Mouse (Mus musculus): Measurements from ENCODE around the gene Zscan29. TPM values are rescaled to one million over a fixed set of nuclear protein-coding genes. Genes with fewer than 3 reads are reported as not detected.
"Not testable (repeated sequence)": the region's sequence is repeated elsewhere in the genome, so short reads cannot be mapped to it uniquely, and the experiment has no call there.

Zscan29 gene
- polyA plus RNA-seq, 1 experiment from 2014 or later = 13.2 TPM

DNA sequence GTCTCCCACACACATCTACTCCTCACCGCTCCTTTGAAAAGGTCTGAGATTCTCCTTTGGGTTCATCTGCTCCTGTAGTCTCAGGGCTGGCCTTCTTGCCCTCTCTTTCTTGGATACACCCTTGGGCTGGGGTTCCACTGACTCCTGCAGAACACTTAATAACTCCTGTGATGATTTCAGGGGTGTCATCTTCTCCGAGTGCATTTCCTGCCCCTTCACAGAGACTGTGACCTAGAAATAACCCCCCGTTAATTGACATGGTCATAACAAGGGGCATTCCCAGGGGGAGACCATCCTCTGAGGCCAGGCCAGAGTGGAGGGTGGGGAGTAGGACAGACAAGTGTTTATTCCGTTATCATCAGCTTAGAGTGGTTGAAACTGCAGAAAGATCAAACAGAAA lies 1.8 kb downstream of the Zscan29 start:
- H3K4me3 ChIP-seq = peak overlapping the region; percentile 93
- peaks cover 48% of the 10 kb centered on the region for H3K36me3 ChIP-seq
- DNase-seq (ENCODE audit: low spot score) = no peak
- H3K27ac ChIP-seq (replicated peaks) = no peak overlapping the region; the same call in 1 of the 2 replicates
- H3K27me3 ChIP-seq (ENCODE audit: low read depth, poor library complexity, severe bottlenecking) = no peaks in the 10 kb centered on the region
- H3K4me1 ChIP-seq = peaks cover 32% of the 10 kb centered on the region
- no peaks in the 10 kb centered on the region for H3K9me3 ChIP-seq (replicated peaks)
- WGBS = 76% methylated on average over 4 of the region's 4 CpGs

DNA sequence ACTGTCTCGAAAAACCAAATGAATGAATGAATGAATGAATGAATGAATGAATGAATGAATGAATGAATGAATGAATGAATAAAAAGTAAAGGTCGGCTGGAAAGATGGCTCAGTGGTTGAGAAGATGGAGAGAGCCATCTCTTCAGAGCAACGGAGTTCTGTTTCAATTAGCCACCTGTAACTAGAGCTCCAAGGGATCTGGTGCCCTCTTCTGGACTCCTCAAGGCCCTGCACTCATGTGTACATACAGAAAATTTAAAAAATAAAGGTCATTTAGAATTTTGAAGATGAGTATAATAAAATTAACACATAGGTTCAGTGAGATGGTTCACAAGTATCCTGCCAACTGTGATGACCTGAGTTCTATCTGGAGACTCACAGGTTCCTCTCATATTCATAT lies 17.8 kb downstream of the Zscan29 start:
- Histone ChIP-seq H3K4me1 (no peaks in the 10 kb centered on the region), H3K27me3 (ENCODE audit: low read depth, poor library complexity, severe bottlenecking) (no peaks in the 10 kb centered on the region), H3K4me3 (no peak overlapping the region), H3K36me3 (peaks cover 68% of the 10 kb centered on the region), H3K9me3 (replicated peaks) (no peaks in the 10 kb centered on the region), H3K27ac (replicated peaks) (no peak overlapping the region)
- WGBS = 91% methylated on average over 3 of the region's 3 CpGs
- DNase-seq (ENCODE audit: low spot score) = no peak

DNA sequence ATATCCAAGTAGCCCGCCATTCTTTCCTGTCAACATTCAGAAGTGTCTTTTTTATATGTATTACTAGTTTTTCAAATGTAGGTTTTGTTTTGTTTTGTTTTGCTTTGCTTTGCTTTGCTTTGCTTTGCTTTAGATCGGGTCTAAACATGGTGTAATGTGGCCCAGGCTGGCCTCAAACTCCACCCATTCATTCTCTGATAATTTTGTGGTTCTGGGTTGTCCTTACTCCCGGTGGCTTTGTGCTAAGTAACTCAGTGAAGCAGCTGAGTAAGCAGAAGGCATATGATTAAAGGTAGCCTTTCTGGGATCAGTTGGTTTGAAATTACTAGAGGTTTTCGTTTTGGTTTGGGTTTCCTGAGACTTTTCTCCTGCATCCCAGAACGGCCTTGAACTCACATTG lies 21.2 kb downstream of the Zscan29 start:
- DNase-seq (ENCODE audit: low spot score) = no peak
- WGBS = 86% methylated on average over 5 of the region's 5 CpGs
- no peaks in the 10 kb centered on the region for H3K9me3 ChIP-seq (replicated peaks)
- H3K36me3 ChIP-seq = peaks cover 64% of the 10 kb centered on the region
- H3K27me3 ChIP-seq (ENCODE audit: low read depth, poor library complexity, severe bottlenecking) = no peaks in the 10 kb centered on the region
- H3K4me1 ChIP-seq = no peaks in the 10 kb centered on the region
- no peak overlapping the region for H3K4me3 ChIP-seq
- H3K27ac ChIP-seq (replicated peaks) = no peak overlapping the region

DNA sequence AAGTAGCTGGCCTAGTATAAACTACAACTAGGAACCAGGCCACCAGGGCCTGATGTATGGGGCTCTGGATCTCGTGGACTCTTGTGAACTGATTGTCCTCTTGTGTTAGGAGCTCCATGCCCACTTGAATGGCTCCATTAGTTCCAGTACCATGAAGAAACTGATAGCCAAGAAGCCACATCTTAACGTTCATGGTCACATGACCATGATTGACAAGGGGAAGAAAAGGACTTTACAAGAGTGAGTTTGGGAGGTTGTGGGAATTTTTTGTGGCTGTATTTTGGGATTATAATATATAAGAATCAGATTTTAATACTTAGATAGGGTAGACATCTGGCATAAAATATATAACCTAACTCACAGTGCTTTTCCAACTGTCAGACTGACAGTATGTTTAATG lies 28.5 kb downstream of the Zscan29 start:
- DNase-seq (ENCODE audit: low spot score) = no peak
- Histone ChIP-seq H3K27me3 (ENCODE audit: low read depth, poor library complexity, severe bottlenecking) (no peaks in the 10 kb centered on the region), H3K27ac (replicated peaks) (no peak overlapping the region), H3K4me1 (peaks cover 33% of the 10 kb centered on the region), H3K9me3 (replicated peaks) (peaks cover 15% of the 10 kb centered on the region), H3K36me3 (peaks cover 56% of the 10 kb centered on the region), H3K4me3 (no peak overlapping the region)
- WGBS = 68% methylated on average over 2 of the region's 2 CpGs

DNA sequence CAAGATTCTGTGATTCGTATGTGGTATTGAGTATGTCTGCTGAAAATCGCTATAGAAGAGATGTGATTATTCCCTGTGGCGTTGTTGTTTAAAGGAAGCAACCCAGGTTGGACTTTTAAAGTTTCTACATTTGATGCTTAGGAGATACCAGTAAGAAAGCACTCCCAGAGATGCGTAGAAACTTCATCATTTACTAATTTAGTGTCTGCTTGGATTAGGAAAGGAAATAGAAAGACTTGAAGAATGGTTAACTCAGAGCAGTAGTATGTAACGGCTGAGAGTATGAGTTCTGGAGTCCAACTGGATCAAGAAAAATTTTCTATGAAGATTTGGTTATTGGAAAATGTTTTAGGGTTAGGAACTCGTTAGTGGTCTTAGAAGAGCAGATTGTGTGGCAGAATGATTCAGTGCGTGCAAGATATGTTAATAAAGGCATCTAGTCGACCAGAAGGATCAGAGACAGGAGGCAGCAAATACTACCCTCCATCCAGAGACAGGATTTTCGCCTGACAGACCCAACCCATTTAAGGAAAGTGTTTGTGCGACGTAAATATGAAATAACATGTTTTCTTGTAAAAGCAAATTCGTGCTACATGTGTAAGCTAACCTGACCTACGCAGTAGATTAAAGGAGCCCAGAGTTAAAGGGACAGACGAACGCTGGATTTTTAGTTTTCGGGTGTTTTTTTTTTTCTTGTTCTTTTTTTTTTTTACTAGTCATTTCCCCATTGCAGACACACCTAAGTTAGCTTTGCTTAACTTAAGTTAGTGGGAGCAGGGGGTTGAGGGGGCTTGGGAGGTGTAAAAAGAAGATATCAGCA lies 29.5 kb downstream of the Zscan29 start:
- no peak for DNase-seq (ENCODE audit: low spot score)
- Histone ChIP-seq H3K27ac (replicated peaks) (peak overlapping the region; percentile 96), H3K27me3 (ENCODE audit: low read depth, poor library complexity, severe bottlenecking) (no peaks in the 10 kb centered on the region), H3K36me3 (peaks cover 56% of the 10 kb centered on the region), H3K4me3 (peak overlapping the region; percentile 71), H3K4me1 (peaks cover 33% of the 10 kb centered on the region), H3K9me3 (replicated peaks) (peaks cover 15% of the 10 kb centered on the region)
- 84% methylated on average over 16 of the region's 16 CpGs for WGBS

DNA sequence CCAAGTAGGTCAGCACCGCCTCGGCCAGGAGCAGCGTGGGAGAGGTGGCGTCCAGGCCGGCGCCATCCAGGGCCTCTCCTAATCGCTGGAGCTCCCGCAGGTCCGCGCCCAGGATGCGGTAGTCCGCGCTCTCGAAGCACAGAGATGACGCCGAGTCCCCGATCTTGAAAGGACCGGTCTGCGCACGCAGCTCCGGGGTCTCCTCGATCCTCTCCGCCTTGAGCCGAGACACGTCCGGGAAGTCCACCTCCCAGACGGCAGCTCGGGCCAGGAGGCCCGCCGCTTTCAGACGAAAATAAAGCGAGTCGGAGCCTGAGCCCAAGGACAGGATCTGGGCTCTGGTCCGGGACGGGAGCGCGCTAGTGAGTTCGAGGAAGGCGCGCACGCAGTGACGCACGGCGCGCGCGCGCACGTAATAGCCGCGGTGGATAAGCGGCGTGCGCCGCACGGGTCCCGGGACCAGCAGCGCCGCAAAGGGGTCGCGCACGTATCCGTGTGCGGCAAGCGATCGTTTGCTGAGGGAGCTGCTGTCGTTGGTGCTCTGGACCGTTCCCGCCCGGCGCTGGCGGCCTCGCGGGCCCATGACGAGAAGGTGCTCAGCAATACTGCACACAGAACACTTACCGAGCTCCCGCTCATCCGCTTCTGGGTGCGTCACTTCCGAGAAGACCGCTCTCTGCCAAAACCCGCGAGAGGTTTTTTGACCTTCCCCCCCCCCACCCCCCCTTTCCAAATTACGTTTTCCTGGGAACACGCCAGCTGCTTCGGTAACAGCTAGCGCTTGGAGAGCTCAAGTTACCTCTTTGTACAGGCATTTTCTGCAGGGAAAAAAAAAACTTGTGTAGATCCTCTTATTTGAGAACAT lies 30.7 kb downstream of the Zscan29 start, which contains the start of the genes Adal and Lcmt2:
Adal (plus strand) TSS at position 411 of the 865 bp plus-strand sequence.
Lcmt2 (minus strand) TSS at position 636 of the 865 bp plus-strand sequence.
- peak within 1 kb of the TSS; percentile 96 for H3K27ac ChIP-seq (replicated peaks)
- peak; percentile 92 for DNase-seq (ENCODE audit: low spot score)
- H3K27me3 ChIP-seq (ENCODE audit: low read depth, poor library complexity, severe bottlenecking) = no peaks in the 10 kb centered on the region
- peak within 1 kb of the TSS; percentile 71 for H3K4me3 ChIP-seq
- H3K36me3 ChIP-seq = peaks cover 48% of the 10 kb centered on the region
- under 1% methylated on average over 87 of the region's 87 CpGs for WGBS
- peaks cover 16% of the 10 kb centered on the region for H3K9me3 ChIP-seq (replicated peaks)
- H3K4me1 ChIP-seq = peaks cover 33% of the 10 kb centered on the region

DNA sequence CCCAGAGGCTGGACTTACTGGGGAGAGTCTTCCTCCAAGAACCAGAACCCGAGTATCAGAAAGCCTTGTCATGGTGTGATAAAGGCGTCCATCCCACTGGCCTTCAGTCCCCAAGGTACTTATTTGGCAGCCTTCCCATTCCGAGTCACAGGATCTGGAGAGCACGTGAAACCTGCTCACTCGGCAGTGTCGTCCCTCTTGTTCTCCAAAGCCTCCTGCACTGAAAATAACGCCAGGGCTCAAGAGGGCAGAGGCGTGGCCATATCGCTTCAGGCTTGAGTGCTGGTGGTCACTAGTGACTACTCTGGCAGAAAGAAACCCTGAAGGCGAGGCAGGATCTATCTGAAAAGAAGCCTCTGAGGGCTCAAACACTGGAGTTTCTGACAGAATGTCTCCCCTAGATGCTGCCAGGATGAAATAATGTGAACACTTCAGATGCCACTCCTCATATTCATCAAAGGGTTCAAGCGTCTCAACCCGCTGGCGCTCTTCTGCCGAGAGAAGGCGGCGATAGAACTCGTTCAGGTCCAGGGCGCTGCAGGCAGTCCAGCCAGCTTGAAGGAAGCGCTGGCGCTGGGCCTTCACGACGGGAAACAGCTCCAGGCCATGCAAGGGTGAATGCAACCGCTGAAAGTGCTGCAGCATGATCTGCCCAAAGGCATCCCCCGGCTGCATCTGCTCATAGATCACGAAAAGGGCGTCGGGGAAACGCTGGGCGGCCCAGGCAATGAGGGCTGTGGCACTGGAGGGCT lies 31.5 kb downstream of the Zscan29 start:
- no peak for DNase-seq (ENCODE audit: low spot score)
- no peaks in the 10 kb centered on the region for H3K27me3 ChIP-seq (ENCODE audit: low read depth, poor library complexity, severe bottlenecking)
- peaks cover 18% of the 10 kb centered on the region for H3K9me3 ChIP-seq (replicated peaks)
- H3K36me3 ChIP-seq = peaks cover 43% of the 10 kb centered on the region
- WGBS = 61% methylated on average over 29 of the region's 29 CpGs
- H3K4me1 ChIP-seq = peaks cover 33% of the 10 kb centered on the region
- peak overlapping the region; percentile 71 for H3K4me3 ChIP-seq
- peak overlapping the region; percentile 96 for H3K27ac ChIP-seq (replicated peaks)

DNA sequence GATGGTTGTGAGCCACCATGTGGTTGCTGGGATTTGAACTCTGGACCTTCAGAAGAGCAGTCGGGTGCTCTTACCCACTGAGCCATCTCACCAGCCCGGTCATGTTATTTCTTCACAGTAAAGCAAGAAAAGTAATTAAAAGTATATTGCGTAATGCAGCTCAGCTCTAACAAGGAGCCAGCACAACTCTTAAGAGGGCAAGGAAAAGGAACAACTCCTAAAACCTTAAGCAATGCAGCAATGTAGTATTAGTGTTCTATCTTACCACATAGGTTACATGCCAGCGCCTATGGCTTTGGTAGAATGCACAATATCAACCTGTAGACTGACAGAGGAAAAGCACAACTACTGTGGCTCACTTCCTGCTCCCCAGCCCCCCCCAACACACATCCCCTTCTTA lies 33.6 kb downstream of the Zscan29 start:
- H3K27me3 ChIP-seq (ENCODE audit: low read depth, poor library complexity, severe bottlenecking) = no peaks in the 10 kb centered on the region
- WGBS = 94% methylated on average over 4 of the region's 4 CpGs

DNA sequence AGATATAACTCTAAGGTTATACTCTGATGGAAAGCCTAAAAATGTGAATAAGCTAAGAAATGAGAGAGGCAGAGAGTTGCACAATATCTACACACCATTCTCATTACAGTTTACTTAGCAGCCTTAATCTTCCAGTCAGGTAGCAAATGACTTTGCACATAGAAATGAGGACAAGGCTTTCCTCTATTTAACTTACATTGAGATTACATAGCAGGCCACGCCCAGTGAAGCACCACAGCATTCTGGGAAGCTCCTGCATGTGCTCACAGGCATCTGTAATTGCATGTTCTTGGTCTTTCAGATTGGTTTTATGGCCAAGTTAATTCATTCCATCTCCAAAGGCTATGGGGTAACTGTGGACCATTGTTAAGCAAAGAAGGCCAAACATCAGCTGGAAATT lies 38.1 kb downstream of the Zscan29 start:
- Histone ChIP-seq H3K36me3 (peaks cover 10% of the 10 kb centered on the region), H3K27ac (replicated peaks) (no peak overlapping the region), H3K4me1 (no peaks in the 10 kb centered on the region), H3K9me3 (replicated peaks) (0 out of 2 replicates have a peak, but pooled peaks cover 3% of the 10 kb centered on the region), H3K4me3 (no peak overlapping the region), H3K27me3 (ENCODE audit: low read depth, poor library complexity, severe bottlenecking) (no peaks in the 10 kb centered on the region)
- WGBS = 78% methylated on average over 1 of the region's 1 CpGs
- no peak for DNase-seq (ENCODE audit: low spot score)

More for the DNA sequence above, 33.6 kb downstream of the Zscan29 start:
- DNase-seq (ENCODE audit: low spot score) = no peak
- peaks cover 32% of the 10 kb centered on the region for H3K4me1 ChIP-seq
- peaks cover 18% of the 10 kb centered on the region for H3K9me3 ChIP-seq (replicated peaks)
- H3K36me3 ChIP-seq = peaks cover 29% of the 10 kb centered on the region
- H3K4me3 ChIP-seq = no peak overlapping the region; the same call in 1 of the 2 replicates
- no peak overlapping the region for H3K27ac ChIP-seq (replicated peaks)

DNA sequence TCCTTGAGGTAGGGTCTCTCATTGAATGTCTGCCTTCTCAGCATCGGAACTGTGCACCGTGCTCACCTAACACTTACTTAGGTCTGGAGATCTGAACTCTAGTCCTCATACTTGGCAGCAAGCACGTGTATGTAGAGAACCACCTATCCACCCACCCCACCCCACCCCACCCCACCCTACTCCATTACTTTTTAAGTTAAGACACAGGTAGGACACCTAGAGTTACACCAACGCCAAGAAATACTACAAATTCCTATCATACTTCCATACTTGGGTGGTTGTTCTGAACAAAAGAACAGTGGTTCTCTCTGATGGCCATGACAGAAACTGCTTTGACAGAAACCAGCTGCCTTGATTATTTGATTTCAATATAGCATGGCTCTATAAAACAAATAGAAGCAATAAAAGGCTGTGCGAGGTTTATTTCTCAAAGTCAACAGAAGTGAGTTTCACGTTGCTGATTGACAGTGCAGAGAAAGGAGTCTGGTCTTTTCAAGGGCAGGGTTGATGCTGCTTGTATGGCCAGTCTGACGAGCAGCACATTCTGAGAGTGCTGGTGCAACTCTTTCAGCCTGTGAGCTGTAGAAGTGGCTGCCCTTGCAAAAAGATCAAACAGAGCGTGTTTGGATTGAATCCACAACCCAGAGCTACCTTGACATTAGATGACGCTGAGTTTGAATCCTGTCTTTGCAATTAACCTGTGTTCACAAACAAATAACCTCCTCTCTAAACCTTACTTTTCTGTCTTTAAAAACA lies 41.9 kb downstream of the Zscan29 start:
- Histone ChIP-seq H3K4me1 (no peaks in the 10 kb centered on the region), H3K27ac (replicated peaks) (no peak overlapping the region), H3K9me3 (replicated peaks) (no peaks in the 10 kb centered on the region), H3K4me3 (no peak overlapping the region), H3K36me3 (no peaks in the 10 kb centered on the region), H3K27me3 (ENCODE audit: low read depth, poor library complexity, severe bottlenecking) (no peaks in the 10 kb centered on the region)
- DNase-seq (ENCODE audit: low spot score) = no peak
- WGBS = 82% methylated on average over 9 of the region's 9 CpGs

DNA sequence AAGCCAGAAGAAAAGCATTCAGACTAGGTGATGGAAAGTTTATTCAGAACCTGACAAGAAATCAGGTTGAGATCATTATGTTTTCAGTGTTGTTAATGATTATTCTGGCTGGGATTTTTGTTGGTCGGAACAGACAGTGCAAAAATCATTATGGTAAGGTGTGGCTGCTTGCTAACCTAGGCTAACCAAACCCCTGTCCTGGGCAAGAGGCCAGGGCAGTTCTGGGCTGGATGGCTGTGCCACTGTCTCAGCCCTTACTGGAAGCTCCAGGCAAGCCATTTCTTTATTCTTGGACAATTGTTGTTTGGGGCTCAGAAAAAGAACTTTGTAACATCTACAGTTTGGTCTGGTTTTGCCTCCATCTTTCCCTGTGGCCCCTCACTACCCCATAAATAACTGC lies 43.4 kb downstream of the Zscan29 start:
- no peak for DNase-seq (ENCODE audit: low spot score)
- no peaks in the 10 kb centered on the region for H3K4me1 ChIP-seq
- no peaks in the 10 kb centered on the region for H3K9me3 ChIP-seq (replicated peaks)
- no peak overlapping the region for H3K4me3 ChIP-seq
- no peak overlapping the region for H3K27ac ChIP-seq (replicated peaks)
- no peaks in the 10 kb centered on the region for H3K36me3 ChIP-seq
- 89% methylated on average over 1 of the region's 1 CpGs for WGBS
- H3K27me3 ChIP-seq (ENCODE audit: low read depth, poor library complexity, severe bottlenecking) = no peaks in the 10 kb centered on the region

DNA sequence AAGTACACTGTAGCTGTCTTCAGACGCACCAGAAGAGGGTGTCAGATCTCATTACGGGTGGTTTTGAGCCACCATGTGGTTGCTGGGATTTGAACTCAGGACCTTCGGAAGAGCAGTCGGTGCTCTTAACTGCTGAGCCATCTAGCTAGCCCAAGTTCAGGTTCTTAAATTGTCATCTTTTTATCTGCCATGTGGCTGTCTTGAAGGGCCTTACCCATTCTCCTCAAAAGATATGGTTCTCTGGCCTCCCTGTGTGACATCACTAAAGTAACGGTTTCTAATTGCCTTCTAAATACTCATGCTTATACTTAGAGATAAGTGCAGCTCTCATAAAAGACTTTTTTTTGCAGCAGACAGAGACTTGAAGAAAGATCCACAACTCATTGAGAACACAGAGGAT lies 44.6 kb downstream of the Zscan29 start:
- DNase-seq (ENCODE audit: low spot score); H3K27ac ChIP-seq (replicated peaks); H3K4me3 ChIP-seq; H3K36me3 ChIP-seq; H3K9me3 ChIP-seq (replicated peaks); H3K27me3 ChIP-seq (ENCODE audit: low read depth, poor library complexity, severe bottlenecking); H3K4me1 ChIP-seq: not testable (repeated sequence)
- 94% methylated on average over 5 of the region's 5 CpGs for WGBS

Data from midbrain, embryonic 10.5 days (tissue).